Mouse (Mus musculus) heart, adult 2 months (tissue): ENCODE data around the gene Ache.

Experiments
- CTCF ChIP-seq: fragments of 200-600 bp; IDR thresholded peaks from 2 replicates; pipeline ENCODE4 v1.8.1; 2022; ENCODE audit warnings: antibody characterized with exemption, mild to moderate bottlenecking, moderate library complexity
- EP300 ChIP-seq: fragments of 200-500 bp; IDR thresholded peaks from 2 replicates; pipeline ENCODE4 v1.6.1; 2011; ENCODE audit warnings: low read depth, low read length, control low read depth; ENCODE audit not compliant: insufficient read depth
- POLR2A ChIP-seq: fragments of 200-500 bp; IDR thresholded peaks from 2 replicates; pipeline ENCODE4 v1.6.1; 2011; ENCODE audit warnings: mild to moderate bottlenecking, low read depth, low read length, control low read depth; ENCODE audit not compliant: insufficient read depth

- TF ChIP-seq EP300 (no peak), POLR2A (no peak), CTCF (no peak)
Measured at GRCm38 (mm10) chr5:137335066-137335465, 47.7 kb downstream of the Ache start.
